Mouse (Mus musculus): Measurements from ENCODE around the gene Gm21746.
"Not testable (repeated sequence)": the region's sequence is repeated elsewhere in the genome, so short reads cannot be mapped to it uniquely, and the experiment has no call there.

Gene Gm21746

GRCm38 (mm10) chrY:6237895-6238294 lies at the start of gene Gm21746:
Gm21746 (minus strand) TSS chrY:6237995.
- TF ChIP-seq GATA4 (IDR thresholded peaks at IDR 0.05; ENCODE audit: insufficient replicate concordance, low read length), result not testable (repeated sequence)

DNA sequence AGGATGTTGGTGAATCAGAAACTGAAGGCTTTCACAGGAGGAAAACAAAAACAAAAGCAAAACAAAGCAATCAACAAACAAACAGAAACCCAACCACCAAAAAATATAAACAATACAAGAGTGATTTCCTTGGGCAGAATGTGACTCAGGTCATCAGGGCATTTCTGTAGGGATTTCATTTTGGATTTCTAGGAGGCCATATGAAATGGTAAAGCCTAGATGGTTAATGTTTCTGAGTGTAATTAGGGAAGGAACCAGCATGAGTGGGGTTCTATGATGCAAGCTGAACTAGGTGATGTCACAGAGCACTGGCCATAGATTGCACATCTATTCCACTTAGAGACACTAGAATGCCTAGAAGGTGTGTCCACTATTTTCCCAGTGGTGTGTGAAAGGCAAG lies 29.0 kb upstream of the Gm21746 start, which contains the start of gene Gm20873:
Gene Gm20873 (plus strand): TSS at position 301 of the 400 bp plus-strand sequence.
- not testable (repeated sequence) for TF ChIP-seq GATA4 (IDR thresholded peaks at IDR 0.05; ENCODE audit: insufficient replicate concordance, low read length)
